ENCODE assay signal across 29 mouse cellular contexts in genomic region chr17:43510782-43511181, GRCm38 (mm10). TPM values are rescaled to one million over a fixed set of nuclear protein-coding genes. Genes with fewer than 3 reads are reported as not detected.
DNase-seq lines count a peak whose midpoint lies in the region; ATAC-seq lines count a peak whose summit lies in the region.
"Had no signal": no experiment of that assay in that cellular context is flagged by ENCODE, and none has a peak within 500 bp of the region (broad histone marks: within the 10 kb centered on the region; RNA-seq: fewer than 3 reads in every experiment).

No protein-coding gene starts in this region.

- no peaks in the 10 kb centered on the region for H3K27me3 ChIP-seq in kidney, embryonic 16.5 days (ENCODE audit: insufficient read depth, low read length)
- H3K27me3 ChIP-seq in forebrain, embryonic 15.5 days = no peaks in the 10 kb centered on the region
- H3K27me3 ChIP-seq: CH12.LX; liver, embryonic 15.5 days had no signal

- WGBS in kidney, embryonic 16.5 days = 39% methylated on average over 4 of the region's 4 CpGs
- WGBS in forebrain, embryonic 15.5 days = 26% methylated on average over 4 of the region's 4 CpGs

- H3K9ac ChIP-seq in kidney, embryonic 16.5 days (replicated peaks; ENCODE audit: low read length) = no peak overlapping the region
- H3K9ac ChIP-seq in forebrain, embryonic 15.5 days (replicated peaks) = no peak overlapping the region
- H3K9ac ChIP-seq: liver, embryonic 15.5 days; lung, embryonic 14.5 days had no signal

- no peak overlapping the region for H3K4me2 ChIP-seq in kidney, embryonic 16.5 days (replicated peaks; ENCODE audit: low read depth, low read length)
- no peak overlapping the region for H3K4me2 ChIP-seq in forebrain, embryonic 15.5 days (replicated peaks)
- H3K4me2 ChIP-seq: liver, embryonic 15.5 days; lung, embryonic 14.5 days had no signal

- no peak overlapping the region for H3K4me3 ChIP-seq in kidney, embryonic 16.5 days (ENCODE audit: low read length)
- no peak overlapping the region for H3K4me3 ChIP-seq in forebrain, embryonic 15.5 days
- H3K4me3 ChIP-seq: hindbrain, embryonic 10.5 days; liver, embryonic 15.5 days; midbrain, embryonic 10.5 days had no signal

- peak; percentile 61 for ATAC-seq in kidney, embryonic 16.5 days (ENCODE audit: low FRiP score, low TSS enrichment)
- ATAC-seq in forebrain, embryonic 15.5 days (replicated peaks) = peak; percentile 82
- ATAC-seq: hindbrain, embryonic 16.5 days had no signal

- H3K9me3 ChIP-seq in kidney, embryonic 16.5 days (ENCODE audit: low read length) = peaks cover 7% of the 10 kb centered on the region
- peaks cover 6% of the 10 kb centered on the region; the same call in 1 of the 2 replicates for H3K9me3 ChIP-seq in forebrain, embryonic 15.5 days
- H3K9me3 ChIP-seq: liver, embryonic 15.5 days; midbrain, embryonic 10.5 days had no signal

- DNase-seq in cerebellum, postnatal 10 days = peak; percentile 6 to 21
- no peak for DNase-seq in cerebellum, adult 8-10 months
- DNase-seq in kidney, postnatal 14 days = no peak
- DNase-seq in Muller cell, postnatal 12 days (ENCODE audit: inconsistent ontology term) = peak; percentile 73
- no peak for DNase-seq in embryo, embryonic 10.5 days (ENCODE audit: low spot score)
- DNase-seq in testis, postnatal 10 days (ENCODE audit: low spot score) = no peak
- DNase-seq: adrenal gland, postnatal 10 days; cerebellum, adult 11 months; cerebellum, adult 9-11 months; gastrocnemius, postnatal 10 days; heart, postnatal 14 days; kidney, adult 18-20 months; kidney, postnatal 10 days; layer of hippocampus, adult 9-11 months; lung, embryonic 14.5 days; lung, postnatal 14 days; thymus, postnatal 4 days had no signal

- H3K27ac ChIP-seq in kidney, embryonic 16.5 days (ENCODE audit: low read length) = no peak overlapping the region
- no peak overlapping the region for H3K27ac ChIP-seq in forebrain, embryonic 15.5 days (replicated peaks)
- H3K27ac ChIP-seq: hindbrain, embryonic 10.5 days; liver, embryonic 15.5 days; midbrain, embryonic 10.5 days had no signal

- no peaks in the 10 kb centered on the region for H3K36me3 ChIP-seq in kidney, embryonic 16.5 days (ENCODE audit: insufficient read depth, low read length)
- H3K36me3 ChIP-seq in forebrain, embryonic 15.5 days = no peaks in the 10 kb centered on the region
- H3K36me3 ChIP-seq: hindbrain, embryonic 10.5 days; liver, embryonic 15.5 days; midbrain, embryonic 10.5 days had no signal

- no peaks in the 10 kb centered on the region for H3K4me1 ChIP-seq in kidney, embryonic 16.5 days (ENCODE audit: insufficient read depth, low read length)
- no peaks in the 10 kb centered on the region for H3K4me1 ChIP-seq in forebrain, embryonic 15.5 days
- H3K4me1 ChIP-seq: hindbrain, embryonic 10.5 days; liver, embryonic 15.5 days; midbrain, embryonic 10.5 days had no signal

RNA-seq across cellular contexts. Expression of gene Mep1a, which starts 8.2 kb away (rescaled TPM):
- polyA plus RNA-seq in kidney, embryonic 16.5 days (2015; fragmentation: Nextera tagmentation; extraction: Ambion mirVana) = 63.4 and 71.3 TPM in 2 replicates
- 0.11 TPM in 1 of 2 replicates, not detected in the other for polyA plus RNA-seq in forebrain, embryonic 15.5 days (2015; fragmentation: Nextera tagmentation; extraction: Ambion mirVana)
- polyA plus RNA-seq: C2C12; heart, embryonic 14.5 days; hindbrain, embryonic 10.5 days; limb, embryonic 11.5 days; lung, embryonic 14.5 days; midbrain, embryonic 10.5 days; neural tube, embryonic 11.5 days had no signal

RNA-seq across cellular contexts. Expression of gene Ankrd66, which starts 32.7 kb away (rescaled TPM):
- polyA plus RNA-seq in kidney, embryonic 16.5 days (2015; fragmentation: Nextera tagmentation; extraction: Ambion mirVana) = 0.47 TPM in 1 of 2 replicates, not detected in the other
- 0.19 and 0.47 TPM in 2 replicates for polyA plus RNA-seq in forebrain, embryonic 15.5 days (2015; fragmentation: Nextera tagmentation; extraction: Ambion mirVana)
- polyA plus RNA-seq: limb, embryonic 11.5 days; liver, adult 2 months; liver, embryonic 15.5 days had no signal

RNA-seq across cellular contexts. Expression of gene Pla2g7, which starts 57.1 kb away (rescaled TPM):
- polyA plus RNA-seq in kidney, embryonic 16.5 days (2015; fragmentation: Nextera tagmentation; extraction: Ambion mirVana) = 75.4 and 76.4 TPM in 2 replicates
- polyA plus RNA-seq in forebrain, embryonic 15.5 days (2015; fragmentation: Nextera tagmentation; extraction: Ambion mirVana) = 8.0 and 9.0 TPM in 2 replicates

Comparison
In these comparisons a context has a peak if more than half of its experiments do, and no peak if none do; other contexts are left out.
1. DNase-seq: peak in cerebellum, postnatal 10 days (2 of 2) and Muller cell, postnatal 12 days (single experiment); none in cerebellum, adult 8-10 months (single experiment), kidney, postnatal 14 days (single experiment), embryo, embryonic 10.5 days (single experiment) and testis, postnatal 10 days (single experiment).
2. RNA of gene Mep1a, which starts 8.2 kb away (polyA plus RNA-seq): 63.4 to 71.3 TPM in kidney, embryonic 16.5 days; 0.11 TPM in forebrain, embryonic 15.5 days; every median in the first group is over 10 times any median in the second.